Mouse (Mus musculus) liver, embryonic 11.5 days (tissue): Measurements from ENCODE around the gene Alox8. TPM values are rescaled to one million over a fixed set of nuclear protein-coding genes. Genes with fewer than 3 reads are reported as not detected.

Source experiments
- ATAC-seq: fragments of 200-750 bp; cut with Nextera tagmentation; replicated peaks from 2 replicates; pipeline ENCODE4 v1.8.0; 2017; ENCODE audit warnings: moderate number of reproducible peaks, mild to moderate bottlenecking, moderate TSS enrichment, moderate library complexity; ENCODE audit not compliant: low FRiP score
- DNase-seq: peaks from one replicate; pipeline ENCODE4 v3.0.0-alpha.2; 2017; ENCODE audit warnings: low spot score
- H3K27ac ChIP-seq: fragments of 300-500 bp; sonication (generic); 2 replicates; pipeline ENCODE4 v1.5.1; 2014; ENCODE audit warnings: mild to moderate bottlenecking, low read depth, low read length, control low read depth
- H3K27me3 ChIP-seq: fragments of 300-500 bp; sonication (generic); replicated peaks from 2 replicates; pipeline ENCODE4 v1.6.1; 2014; ENCODE audit warnings: low read length, mixed read lengths; ENCODE audit not compliant: control insufficient read depth, insufficient read depth
- H3K36me3 ChIP-seq: fragments of 300-500 bp; sonication (generic); 2 replicates; pipeline ENCODE4 v1.6.1; 2014; ENCODE audit warnings: mild to moderate bottlenecking, low read length, moderate library complexity, mixed read lengths; ENCODE audit not compliant: control insufficient read depth, insufficient read depth
- H3K4me1 ChIP-seq: fragments of 300-500 bp; sonication (generic); replicated peaks from 2 replicates; pipeline ENCODE4 v1.6.1; 2014; ENCODE audit warnings: low read length, mixed read lengths; ENCODE audit not compliant: control insufficient read depth, insufficient read depth
- H3K4me2 ChIP-seq: fragments of 300-500 bp; sonication (generic); 2 replicates; pipeline ENCODE4 v1.6.1; 2014; ENCODE audit warnings: mild to moderate bottlenecking, control low read depth, moderate library complexity
- H3K4me3 ChIP-seq: fragments of 300-500 bp; sonication (generic); 2 replicates; pipeline ENCODE4 v1.5.1; 2014; ENCODE audit warnings: low read depth, low read length, control low read depth
- H3K9ac ChIP-seq: fragments of 300-500 bp; sonication (generic); 2 replicates; pipeline ENCODE4 v1.6.1; 2014; ENCODE audit warnings: low read depth, low read length, control low read depth
- H3K9me3 ChIP-seq: fragments of 300-500 bp; sonication (generic); 2 replicates; pipeline ENCODE4 v1.6.1; 2016; ENCODE audit warnings: low read length, inconsistent platforms, mixed read lengths; ENCODE audit not compliant: control insufficient read depth
- WGBS: fragments of 180-500 bp; shearing (Covaris S2); extraction: QIAGEN DNeasy Blood & Tissue Kit; methylation state at CpG from one replicate; pipeline ENCODE4 v1.1.7; 2014; 5-methylcytosine and 5-hydroxymethylcytosine counted together
- polyA plus RNA-seq: library from polyadenylated mRNA; unstranded; fragments of >200 nt; fragmentation: Nextera tagmentation; extraction: Ambion mirVana; gene quantifications from 2 replicates; pipeline ENCODE4 v1.2.1, GENCODE M21; 2014

Gene Alox8
- polyA plus RNA-seq, 1 experiment from 2014 or later = 0.12 TPM

DNA sequence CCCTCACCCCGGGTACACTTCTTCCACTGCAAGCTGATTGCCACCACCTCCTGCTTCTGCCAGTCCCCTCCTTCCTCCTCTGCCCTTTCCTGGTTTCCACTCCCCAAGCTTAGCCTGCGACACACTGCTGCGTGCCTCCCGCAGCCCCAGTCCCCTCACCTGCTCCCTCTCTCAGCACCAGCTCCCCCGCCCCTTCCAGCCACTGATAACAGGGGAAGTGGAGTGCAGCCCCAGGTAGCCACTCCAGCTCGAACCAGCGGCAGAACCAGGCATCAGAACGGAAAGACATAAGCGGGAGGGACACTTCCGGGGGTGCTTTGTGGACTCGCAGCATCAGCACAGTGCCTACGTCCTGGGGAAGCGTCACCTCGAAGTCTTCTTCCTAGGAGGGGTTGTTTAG is 449 bp downstream of the Alox8 start:
- 2% methylated on average over 14 of the region's 14 CpGs for WGBS
- H3K4me1 ChIP-seq = no peaks in the 10 kb centered on the region
- peaks cover 26% of the 10 kb centered on the region for H3K27me3 ChIP-seq
- no peak overlapping the region for H3K27ac ChIP-seq
- H3K9me3 ChIP-seq = no peaks in the 10 kb centered on the region
- ATAC-seq (no peak), DNase-seq (no peak)
- H3K9ac ChIP-seq = no peak overlapping the region
- peak overlapping the region; percentile 3; the same call in 1 of the 2 replicates for H3K4me3 ChIP-seq
- no peaks in the 10 kb centered on the region for H3K36me3 ChIP-seq
- peak overlapping the region; percentile 41 for H3K4me2 ChIP-seq

DNA sequence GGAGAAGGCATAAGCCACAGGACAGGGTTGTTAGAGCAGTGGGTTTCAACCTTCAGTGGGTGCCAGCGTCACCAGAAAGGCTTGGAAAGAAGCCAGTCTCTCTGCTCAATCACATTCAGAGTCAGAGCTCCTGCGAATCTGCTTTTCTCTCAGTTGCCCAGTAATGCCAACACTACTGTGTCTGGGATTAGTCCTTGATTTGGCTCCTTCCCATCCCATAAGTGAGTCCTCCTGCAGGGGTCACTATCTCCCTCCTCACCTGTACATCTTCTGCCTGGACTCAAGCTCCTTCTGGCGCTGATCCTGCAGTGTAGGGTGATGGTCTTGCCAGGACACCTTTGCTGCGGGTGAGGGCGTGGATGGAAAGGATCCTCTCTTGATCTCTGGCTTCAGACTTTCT is 877 bp downstream of the Alox8 start:
- no peaks in the 10 kb centered on the region for H3K4me1 ChIP-seq
- H3K4me2 ChIP-seq = peak overlapping the region; percentile 41
- H3K4me3 ChIP-seq = 0 out of 2 replicates have a peak overlapping the region, but pooled peaks have one; percentile 3
- 9% methylated on average over 5 of the region's 5 CpGs for WGBS
- H3K27ac ChIP-seq = no peak overlapping the region
- peaks cover 26% of the 10 kb centered on the region for H3K27me3 ChIP-seq
- no peak overlapping the region for H3K9ac ChIP-seq
- H3K9me3 ChIP-seq = no peaks in the 10 kb centered on the region
- no peaks in the 10 kb centered on the region for H3K36me3 ChIP-seq
- ATAC-seq (no peak), DNase-seq (no peak)

DNA sequence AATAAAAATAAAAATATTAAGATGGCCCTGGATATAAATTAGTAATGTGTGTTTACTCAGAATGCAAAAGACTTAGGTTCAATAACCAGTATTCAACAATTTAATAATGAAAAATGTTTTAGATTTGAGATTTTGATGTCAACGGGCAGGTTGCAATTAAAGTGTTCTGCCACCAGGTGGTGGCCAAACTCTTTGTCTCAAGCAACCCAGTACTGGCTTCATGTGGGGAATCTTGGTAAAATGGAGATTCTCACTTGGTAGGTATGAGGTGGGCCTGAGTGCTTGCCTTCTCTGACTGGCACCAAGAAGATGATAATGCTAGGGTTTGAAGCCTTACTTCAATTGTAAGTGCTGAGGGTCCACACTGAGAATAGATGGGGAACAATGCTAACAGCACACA is 4.8 kb downstream of the Alox8 start:
- ATAC-seq = no peak
- H3K36me3 ChIP-seq = no peaks in the 10 kb centered on the region
- H3K4me1 ChIP-seq = no peaks in the 10 kb centered on the region
- H3K4me2 ChIP-seq = no peak overlapping the region
- DNase-seq = no peak
- no peak overlapping the region for H3K4me3 ChIP-seq
- no peak overlapping the region for H3K27ac ChIP-seq
- peaks cover 20% of the 10 kb centered on the region for H3K27me3 ChIP-seq
- 2% methylated on average over 1 of the region's 1 CpGs for WGBS
- H3K9ac ChIP-seq = no peak overlapping the region
- H3K9me3 ChIP-seq = no peaks in the 10 kb centered on the region

DNA sequence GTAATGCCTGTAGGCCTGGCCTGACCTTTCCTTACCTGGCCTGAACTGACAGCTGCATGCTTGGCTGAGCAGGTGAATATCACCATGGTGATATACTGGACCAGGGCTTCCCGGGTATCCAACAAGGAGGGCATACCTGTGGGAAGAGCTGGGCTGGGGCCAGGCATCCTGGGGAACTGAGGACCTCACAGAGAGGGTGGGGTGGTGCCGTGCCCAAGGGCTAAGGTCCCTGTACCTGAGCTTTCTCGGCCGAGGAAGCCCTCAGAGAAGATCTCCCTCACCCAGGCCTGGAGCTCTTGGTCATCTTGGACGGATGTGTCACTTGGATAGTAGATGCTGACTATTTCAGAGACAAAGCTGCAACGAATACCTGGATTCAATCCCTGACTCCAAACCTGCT is 11.7 kb downstream of the Alox8 start:
- 73% methylated on average over 6 of the region's 6 CpGs for WGBS
- no peak for ATAC-seq

DNA sequence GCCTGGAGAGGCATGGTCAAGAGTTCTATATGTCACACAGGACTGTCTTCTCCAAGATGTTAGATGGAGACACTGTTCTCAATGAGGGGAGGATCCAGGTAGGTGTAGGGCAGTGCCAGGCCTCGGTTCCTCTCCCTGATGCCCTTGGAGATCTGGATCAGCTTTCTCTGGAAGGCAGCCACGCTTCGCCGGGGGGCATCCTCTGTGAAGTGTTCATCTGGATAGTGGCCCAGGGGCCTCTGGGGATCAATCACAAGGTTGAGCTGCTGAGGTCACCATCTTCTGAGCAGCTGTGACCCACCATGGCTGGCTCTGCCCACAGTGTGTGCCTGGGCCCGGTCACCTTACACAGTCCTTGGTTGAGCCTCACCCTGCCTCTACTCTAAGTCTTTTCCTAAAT is 12.6 kb downstream of the Alox8 start:
- no peak overlapping the region for H3K27ac ChIP-seq
- 83% methylated on average over 5 of the region's 5 CpGs for WGBS
- H3K36me3 ChIP-seq = no peaks in the 10 kb centered on the region
- ATAC-seq (no peak), DNase-seq (no peak)
- no peak overlapping the region for H3K9ac ChIP-seq
- no peak overlapping the region for H3K4me3 ChIP-seq
- H3K4me2 ChIP-seq = no peak overlapping the region
- no peaks in the 10 kb centered on the region for H3K9me3 ChIP-seq
- no peaks in the 10 kb centered on the region for H3K4me1 ChIP-seq
- no peaks in the 10 kb centered on the region for H3K27me3 ChIP-seq

More for the DNA sequence above, 11.7 kb downstream of the Alox8 start:
- no peak for DNase-seq
- Histone ChIP-seq H3K4me1 (no peaks in the 10 kb centered on the region), H3K4me2 (no peak overlapping the region), H3K9me3 (no peaks in the 10 kb centered on the region), H3K36me3 (no peaks in the 10 kb centered on the region), H3K4me3 (no peak overlapping the region), H3K27me3 (no peaks in the 10 kb centered on the region), H3K27ac (no peak overlapping the region), H3K9ac (no peak overlapping the region)

DNA sequence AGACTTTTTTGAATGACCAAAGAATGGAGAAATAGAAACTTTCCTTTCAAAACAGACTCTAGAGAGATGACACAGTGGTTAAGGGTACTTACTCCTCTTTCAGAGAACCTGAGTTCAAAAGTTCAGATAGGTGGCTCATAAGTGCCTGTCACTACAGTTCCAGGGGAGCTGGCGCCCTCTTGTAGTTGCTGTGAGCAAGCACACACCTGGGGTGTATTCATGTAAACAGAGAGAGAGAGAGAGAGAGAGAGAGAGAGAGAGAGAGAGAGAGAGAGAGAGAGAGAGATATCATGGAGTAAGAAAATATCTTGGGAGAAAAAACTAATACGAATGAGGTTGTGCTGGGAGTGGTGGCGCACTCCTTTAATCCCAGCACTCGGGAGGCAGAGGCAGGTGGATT is 17.5 kb downstream of the Alox8 start:
- no peaks in the 10 kb centered on the region for H3K36me3 ChIP-seq
- no peak overlapping the region for H3K27ac ChIP-seq
- H3K4me3 ChIP-seq = no peak overlapping the region
- no peaks in the 10 kb centered on the region for H3K27me3 ChIP-seq
- ATAC-seq (no peak), DNase-seq (no peak)
- no peaks in the 10 kb centered on the region for H3K9me3 ChIP-seq
- no peaks in the 10 kb centered on the region for H3K4me1 ChIP-seq
- 73% methylated on average over 4 of the region's 4 CpGs for WGBS
- no peak overlapping the region for H3K4me2 ChIP-seq
- H3K9ac ChIP-seq = no peak overlapping the region

DNA sequence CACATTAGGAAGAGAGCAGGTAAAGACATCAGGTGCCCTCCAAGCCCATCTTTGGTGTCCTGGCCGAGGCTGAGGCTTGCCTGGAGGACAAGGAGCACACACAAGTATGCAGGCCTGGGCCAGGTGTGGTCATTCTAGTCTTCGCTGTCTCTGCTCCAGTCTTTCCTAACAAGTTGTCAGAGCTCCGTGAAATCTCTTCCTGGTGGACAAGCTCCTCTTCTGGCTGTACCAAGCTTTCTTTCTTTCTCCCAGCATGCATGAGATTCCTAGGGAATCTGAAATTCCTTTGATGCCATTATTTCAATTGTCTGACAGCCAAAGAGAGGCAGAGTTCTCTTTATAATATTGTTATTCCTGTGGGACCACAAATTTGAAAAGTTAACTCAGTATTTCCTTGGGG is 18.1 kb downstream of the Alox8 start:
- H3K4me3 ChIP-seq = no peak overlapping the region
- ATAC-seq (no peak), DNase-seq (no peak)
- no peak overlapping the region for H3K4me2 ChIP-seq
- no peak overlapping the region for H3K9ac ChIP-seq
- H3K9me3 ChIP-seq = no peaks in the 10 kb centered on the region
- 52% methylated on average over 3 of the region's 3 CpGs for WGBS
- H3K36me3 ChIP-seq = no peaks in the 10 kb centered on the region
- H3K27me3 ChIP-seq = no peaks in the 10 kb centered on the region
- no peaks in the 10 kb centered on the region for H3K4me1 ChIP-seq
- no peak overlapping the region for H3K27ac ChIP-seq

DNA sequence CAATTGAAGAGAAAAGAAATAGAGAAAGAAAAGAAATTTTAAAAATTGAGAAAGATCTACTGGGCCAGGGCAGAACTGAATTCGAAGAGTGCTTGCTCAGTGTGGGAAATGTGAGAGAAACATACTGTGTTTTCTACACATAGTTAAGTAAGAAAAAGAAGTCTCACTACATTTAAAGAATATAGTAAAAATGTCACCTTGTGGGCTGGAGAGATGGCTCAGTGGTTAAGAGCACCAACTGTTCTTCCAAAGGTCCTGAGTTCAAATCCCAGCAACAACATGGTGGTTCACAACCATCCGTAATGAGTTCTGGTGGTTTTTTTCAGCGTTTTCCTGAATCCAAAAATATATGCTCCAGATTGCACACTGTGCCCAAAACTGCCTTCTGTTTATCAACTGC is 19.1 kb downstream of the Alox8 start:
- ATAC-seq (no peak), DNase-seq (no peak)
- WGBS = 67% methylated on average over 3 of the region's 3 CpGs
- Histone ChIP-seq H3K27ac (no peak overlapping the region), H3K4me3 (no peak overlapping the region), H3K9me3 (no peaks in the 10 kb centered on the region), H3K36me3 (no peaks in the 10 kb centered on the region), H3K4me2 (no peak overlapping the region), H3K27me3 (no peaks in the 10 kb centered on the region), H3K9ac (no peak overlapping the region), H3K4me1 (no peaks in the 10 kb centered on the region)

DNA sequence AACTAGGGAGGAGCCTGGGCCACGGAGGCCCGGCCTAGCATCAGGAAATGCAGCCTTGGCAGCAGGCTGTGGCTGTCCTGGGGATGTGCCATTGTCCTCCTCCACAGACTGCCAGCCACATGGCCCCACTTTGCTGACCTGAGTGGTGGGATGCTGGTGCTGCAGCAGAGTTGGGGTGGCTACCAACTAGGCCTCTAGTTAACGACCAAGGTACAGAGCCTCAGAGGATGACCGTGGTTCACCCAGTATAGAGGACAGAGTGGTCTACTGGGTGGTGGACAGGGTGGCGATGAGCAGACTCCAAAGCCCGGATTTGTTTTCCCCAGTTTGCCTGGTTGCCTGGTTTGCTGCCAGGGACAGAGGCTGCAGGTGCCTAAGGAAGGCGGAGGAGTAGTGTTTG is 22.9 kb downstream of the Alox8 start:
- no peaks in the 10 kb centered on the region for H3K9me3 ChIP-seq
- H3K36me3 ChIP-seq = no peaks in the 10 kb centered on the region
- no peak overlapping the region for H3K9ac ChIP-seq
- no peak overlapping the region for H3K27ac ChIP-seq
- H3K27me3 ChIP-seq = no peaks in the 10 kb centered on the region
- H3K4me2 ChIP-seq = no peak overlapping the region
- no peaks in the 10 kb centered on the region for H3K4me1 ChIP-seq
- DNase-seq (no peak), ATAC-seq (no peak)
- 86% methylated on average over 7 of the region's 7 CpGs for WGBS
- no peak overlapping the region for H3K4me3 ChIP-seq
